Mouse (Mus musculus): ENCODE results near the gene Hnrnpll.

GRCm38 (mm10) chr17:79984450-79984849 is 77.7 kb downstream of the Hnrnpll start:
- no peak for TF ChIP-seq EP300 (IDR thresholded peaks at IDR 0.05; ENCODE audit: insufficient read depth, low read depth, low read length)
- no peak for TF ChIP-seq CTCF (IDR thresholded peaks at IDR 0.05)
